Mouse (Mus musculus): Measurements from ENCODE around the gene Idh3b.

Gene Idh3b

GRCm38 (mm10) chr2:130283854-130284654, at the start of gene Idh3b:
TSS of gene Idh3b (minus strand) at chr2:130284547.
- 1% methylated on average over 51 of the region's 51 CpGs for WGBS

DNA sequence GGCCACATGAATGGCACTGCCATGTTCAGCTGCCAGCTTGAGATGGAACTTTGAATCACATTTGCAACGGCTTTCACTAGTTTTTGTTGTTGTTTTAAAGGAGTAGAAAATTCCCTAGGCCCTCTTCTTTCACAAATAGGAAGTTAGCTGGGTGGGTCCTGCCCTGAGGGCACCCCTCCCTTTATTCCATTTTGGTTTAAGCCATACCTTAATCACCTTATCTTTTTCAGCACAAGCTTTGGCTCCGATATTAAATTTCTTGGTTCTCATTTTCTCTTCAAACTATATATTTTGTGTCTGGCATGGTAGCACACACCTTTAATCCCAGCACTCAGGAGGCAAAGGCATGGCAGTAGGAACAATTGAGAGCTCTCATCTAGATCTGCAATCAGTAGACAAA, 45.2 kb upstream of the Idh3b start:
- 84% methylated on average over 2 of the region's 2 CpGs for WGBS

- 92% methylated on average over 1 of the region's 1 CpGs for WGBS
Observed at GRCm38 (mm10) chr2:130327057-130327456, 42.7 kb upstream of the Idh3b start.

DNA sequence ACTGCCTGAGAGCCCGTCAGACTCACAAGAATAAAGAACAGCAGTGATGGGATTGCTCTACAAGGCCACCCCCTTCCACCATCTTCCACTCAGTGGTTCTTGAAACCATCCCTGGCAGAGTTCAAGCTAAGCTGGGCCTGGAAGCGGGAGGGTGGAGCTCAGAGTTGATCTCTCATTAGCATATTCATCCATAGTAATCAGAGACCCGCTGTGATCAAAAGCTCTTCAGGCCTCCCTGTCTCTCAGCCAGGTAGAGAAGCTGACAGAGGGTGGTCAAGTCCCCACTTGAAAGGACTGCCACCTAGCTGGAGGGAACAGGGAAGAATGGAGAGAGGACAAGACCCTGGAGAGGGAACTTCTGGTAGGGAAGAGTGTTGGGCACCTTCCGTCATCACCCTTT, 18.7 kb upstream of the Idh3b start:
- WGBS, result 70% methylated on average over 4 of the region's 4 CpGs

- WGBS, result 79% methylated on average over 9 of the region's 9 CpGs
Observed at GRCm38 (mm10) chr2:130297580-130297979, 13.2 kb upstream of the Idh3b start.

DNA sequence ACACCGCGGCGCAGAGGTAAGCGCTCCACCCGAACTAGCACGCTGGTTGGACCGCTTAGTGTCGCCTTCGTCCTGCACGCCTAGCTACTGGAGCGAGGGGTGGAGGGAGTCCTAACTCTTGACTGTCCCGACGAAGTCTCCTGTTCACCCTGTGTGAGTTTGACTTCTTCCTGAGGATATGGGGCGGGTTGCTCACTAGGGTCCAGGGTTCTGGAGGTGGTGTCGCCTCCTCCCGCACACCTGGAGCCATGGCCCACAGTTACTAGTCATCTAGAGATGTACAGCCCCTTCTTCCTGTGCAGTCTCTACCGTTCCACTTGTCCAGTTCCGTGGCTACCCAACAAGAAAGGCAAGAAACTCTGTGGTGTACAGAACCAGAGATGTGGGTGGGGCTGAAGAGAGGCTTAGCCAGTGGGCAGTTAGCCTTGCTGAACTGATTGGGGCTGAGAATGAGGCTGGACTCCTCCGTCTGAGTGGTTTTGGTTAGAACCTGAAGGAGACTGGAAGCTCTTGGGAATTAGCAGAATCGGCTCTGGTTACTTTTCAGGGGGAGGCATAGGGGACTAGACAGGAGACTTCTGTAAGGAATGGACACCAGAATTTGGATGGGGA, 11.9 kb upstream of the Idh3b start:
- 8% methylated on average over 20 of the region's 20 CpGs for WGBS

- WGBS, result 1% methylated on average over 73 of the region's 99 CpGs
Observed at GRCm38 (mm10) chr2:130295331-130296133, 11.2 kb upstream of the Idh3b start.

DNA sequence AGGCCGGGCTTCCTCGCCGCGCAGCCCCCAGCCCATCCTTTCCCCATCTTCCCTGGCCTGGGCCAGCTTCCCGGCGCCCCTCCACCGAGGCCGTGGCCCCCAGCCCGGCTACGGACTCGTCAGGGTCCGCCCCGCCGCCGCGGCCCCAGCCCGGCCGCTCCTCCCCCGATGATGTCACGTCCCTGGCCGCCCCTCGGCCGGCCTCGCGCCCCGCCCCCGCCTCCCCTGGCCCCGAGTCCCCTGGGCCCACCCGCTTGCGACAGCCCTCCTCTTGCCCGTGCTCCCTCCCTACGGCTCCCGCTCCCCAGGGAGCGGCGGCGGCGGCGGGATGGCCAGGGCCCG, 10.6 kb upstream of the Idh3b start, which contains the start of gene Ebf4:
Gene Ebf4, plus strand, starts transcription at position 234 of the 342 bp plus-strand sequence.
- WGBS, result under 1% methylated on average over 35 of the region's 39 CpGs

DNA sequence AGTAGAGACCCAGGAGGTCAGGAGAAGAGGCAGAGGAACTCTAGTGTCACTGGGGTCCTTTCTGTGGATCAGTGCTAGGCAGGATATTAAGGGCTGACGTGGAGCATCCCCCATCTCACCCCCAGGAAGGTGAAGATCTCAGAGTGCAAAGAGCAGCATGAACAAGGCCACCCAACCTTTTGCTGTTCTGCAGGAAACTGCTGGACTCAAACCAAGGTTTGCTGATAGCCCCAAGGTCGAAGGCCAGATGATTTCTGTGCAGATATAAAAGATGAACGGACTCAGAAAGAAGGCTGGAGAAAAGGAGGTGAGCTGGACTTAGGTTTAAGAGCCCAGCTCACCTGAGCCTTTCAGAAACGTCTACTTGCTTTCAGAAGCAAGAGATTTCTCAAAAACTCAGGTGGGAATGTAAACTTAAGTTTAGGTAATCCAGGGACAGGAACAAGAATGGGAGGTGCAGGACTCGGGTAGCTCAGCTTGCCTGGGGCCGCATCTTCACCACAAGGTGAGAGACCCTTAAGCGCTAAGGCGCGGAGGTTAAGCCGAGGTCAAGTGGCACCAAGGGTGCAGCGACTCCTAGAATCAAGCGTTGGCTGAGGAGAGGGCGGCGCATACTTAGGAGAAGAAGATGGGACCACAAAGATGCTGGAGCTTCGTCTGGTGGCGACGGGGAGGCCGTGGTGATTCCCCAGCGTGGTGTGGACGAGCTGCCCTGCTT, 10.0 kb upstream of the Idh3b start:
- WGBS, result 20% methylated on average over 20 of the region's 20 CpGs

DNA sequence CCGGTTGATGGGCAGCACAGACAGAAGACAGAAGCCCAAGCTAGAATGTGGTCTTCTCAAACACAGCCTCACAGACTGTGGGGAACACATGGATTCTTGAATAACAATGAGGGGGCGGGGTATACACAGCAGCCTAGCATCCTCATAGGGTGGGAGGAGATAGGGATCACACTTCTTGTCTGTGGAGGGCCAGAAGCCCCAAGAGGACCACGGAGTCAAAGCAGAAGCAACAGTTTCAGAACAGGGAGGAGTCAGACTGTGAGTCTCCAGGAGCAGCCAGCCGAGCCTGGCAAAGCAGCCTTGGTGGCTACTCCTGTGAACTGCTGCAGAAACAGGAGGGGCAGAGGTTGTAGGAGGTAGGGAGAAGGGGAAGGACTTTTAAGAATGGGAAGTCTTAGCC, 9.1 kb upstream of the Idh3b start:
- 16% methylated on average over 4 of the region's 4 CpGs for WGBS

DNA sequence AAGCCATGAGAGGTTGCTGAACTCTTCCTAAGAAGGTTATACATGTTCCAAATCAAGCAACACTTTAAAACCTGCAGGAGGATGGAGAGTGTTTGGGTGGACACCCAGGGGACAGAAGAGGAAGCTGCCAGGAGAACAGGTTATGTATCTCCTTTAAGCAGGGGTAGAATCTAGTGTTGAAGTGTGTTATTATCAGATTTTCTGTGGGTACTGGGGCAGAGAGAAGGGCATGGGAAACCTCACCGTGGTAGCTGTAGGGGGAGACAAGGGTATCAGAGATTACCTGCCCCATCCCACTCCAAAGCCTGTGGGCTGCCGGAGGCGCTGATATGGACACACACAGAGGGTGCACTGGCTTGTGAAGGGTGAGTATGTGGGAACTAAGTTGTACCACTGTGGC, 8.7 kb upstream of the Idh3b start:
- WGBS, result 66% methylated on average over 3 of the region's 3 CpGs

- WGBS, result 9% methylated on average over 8 of the region's 8 CpGs
Observed at GRCm38 (mm10) chr2:130291434-130291833, 7.1 kb upstream of the Idh3b start.

DNA sequence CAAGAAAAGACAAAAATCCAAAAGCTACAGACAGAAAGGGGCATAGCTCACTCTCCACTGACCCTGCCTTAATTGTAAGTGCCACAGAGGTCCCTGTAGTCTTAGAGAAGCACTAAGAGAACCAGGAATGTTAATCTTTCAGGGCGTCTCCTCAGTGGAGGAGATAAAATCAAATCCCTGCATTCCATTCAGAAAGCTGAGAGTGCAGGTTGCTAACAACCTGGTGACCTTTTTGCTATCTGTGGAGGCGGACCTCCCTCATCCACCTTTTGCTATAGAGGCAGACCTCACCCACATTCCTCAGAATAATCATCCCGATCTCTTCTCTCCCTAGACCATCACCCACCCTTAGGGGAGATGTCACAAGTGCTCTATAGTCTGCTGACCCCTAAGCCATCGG, 4.7 kb upstream of the Idh3b start:
- WGBS, result 72% methylated on average over 4 of the region's 4 CpGs

DNA sequence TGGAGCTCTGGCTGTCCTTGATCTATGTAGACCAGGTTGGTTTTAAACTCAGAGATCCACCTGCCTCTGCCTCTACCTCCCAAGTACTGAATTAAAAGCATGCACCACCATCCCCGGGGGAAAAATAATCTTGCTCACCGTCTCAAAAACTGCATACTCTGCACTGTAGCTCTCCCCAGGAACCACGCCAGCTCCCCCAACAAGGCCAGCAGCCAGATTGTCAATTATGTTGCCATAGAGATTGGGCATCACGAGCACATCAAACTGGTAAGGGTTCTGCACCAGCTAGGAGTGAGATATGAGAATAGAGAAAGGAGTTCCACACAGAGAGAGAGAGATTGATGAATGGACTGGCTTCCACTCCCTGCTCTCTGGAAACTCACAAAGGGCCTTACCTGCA, 3.5 kb downstream of the Idh3b start:
- 23% methylated on average over 4 of the region's 4 CpGs for WGBS

DNA sequence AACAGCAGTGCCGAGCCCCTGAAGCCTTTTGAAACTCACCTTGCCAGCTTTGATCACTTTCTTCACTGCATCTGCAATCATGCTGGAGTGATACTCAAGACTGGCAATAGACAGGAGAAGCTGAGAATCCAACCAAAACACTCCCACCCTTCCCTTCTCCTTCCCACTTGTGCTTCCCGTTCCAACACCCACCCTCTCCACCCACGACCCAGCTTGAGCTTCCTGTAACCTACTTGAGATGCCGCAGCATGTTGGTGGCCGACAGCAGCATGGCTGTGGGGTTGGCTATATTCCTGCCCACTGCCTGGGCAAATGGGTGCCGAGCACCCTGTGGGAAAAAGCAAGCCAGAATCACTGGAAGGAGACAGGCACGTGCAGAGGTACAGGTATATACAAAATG, 4.1 kb downstream of the Idh3b start:
- WGBS, result 21% methylated on average over 7 of the region's 7 CpGs

DNA sequence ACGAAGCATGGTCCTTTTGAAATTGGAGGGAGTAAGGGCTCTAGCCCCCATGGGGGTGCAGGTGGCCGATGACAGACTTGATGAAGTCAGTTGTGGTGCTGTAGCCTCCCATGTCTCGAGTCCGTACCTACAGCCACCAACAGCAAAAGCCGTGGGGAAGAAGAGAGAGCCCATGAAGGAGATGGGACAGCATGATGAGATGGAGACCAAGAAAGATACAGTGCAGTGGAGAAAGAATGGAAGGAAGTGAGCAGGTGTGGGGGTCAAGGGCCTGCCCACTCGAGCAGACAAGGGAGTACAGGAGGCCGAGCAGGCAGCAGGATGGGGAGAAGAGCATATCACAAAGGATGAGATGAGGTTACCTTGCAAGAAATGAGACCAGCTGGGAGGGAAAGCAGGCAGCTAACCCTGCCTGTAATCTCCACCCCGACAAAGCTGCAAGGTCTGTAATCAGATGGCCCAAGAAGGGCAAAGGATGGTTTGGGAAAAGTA, 4.7 kb downstream of the Idh3b start:
- 43% methylated on average over 8 of the region's 8 CpGs for WGBS

DNA sequence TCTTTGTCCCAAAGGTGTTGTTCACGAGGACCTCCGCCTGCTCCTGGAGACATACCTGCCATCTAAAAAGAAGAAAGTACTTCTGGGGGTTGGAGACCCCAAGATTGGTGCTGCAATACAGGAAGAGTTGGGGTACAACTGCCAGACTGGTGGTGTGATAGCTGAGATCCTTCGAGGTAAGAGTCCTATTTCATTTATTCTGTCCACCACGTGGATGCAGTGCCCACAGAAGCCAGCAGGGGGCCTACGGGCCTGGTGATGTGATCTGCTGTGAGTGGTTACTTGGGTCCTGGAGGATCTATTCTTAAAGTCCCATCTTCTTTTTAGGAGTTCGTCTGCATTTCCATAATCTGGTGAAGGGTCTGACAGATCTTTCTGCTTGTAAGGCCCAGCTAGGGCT, 8.7 kb downstream of the Idh3b start:
- WGBS, result 37% methylated on average over 6 of the region's 6 CpGs

GRCm38 (mm10) chr2:130274862-130275261, 9.5 kb downstream of the Idh3b start:
- WGBS, result 1% methylated on average over 10 of the region's 10 CpGs

DNA sequence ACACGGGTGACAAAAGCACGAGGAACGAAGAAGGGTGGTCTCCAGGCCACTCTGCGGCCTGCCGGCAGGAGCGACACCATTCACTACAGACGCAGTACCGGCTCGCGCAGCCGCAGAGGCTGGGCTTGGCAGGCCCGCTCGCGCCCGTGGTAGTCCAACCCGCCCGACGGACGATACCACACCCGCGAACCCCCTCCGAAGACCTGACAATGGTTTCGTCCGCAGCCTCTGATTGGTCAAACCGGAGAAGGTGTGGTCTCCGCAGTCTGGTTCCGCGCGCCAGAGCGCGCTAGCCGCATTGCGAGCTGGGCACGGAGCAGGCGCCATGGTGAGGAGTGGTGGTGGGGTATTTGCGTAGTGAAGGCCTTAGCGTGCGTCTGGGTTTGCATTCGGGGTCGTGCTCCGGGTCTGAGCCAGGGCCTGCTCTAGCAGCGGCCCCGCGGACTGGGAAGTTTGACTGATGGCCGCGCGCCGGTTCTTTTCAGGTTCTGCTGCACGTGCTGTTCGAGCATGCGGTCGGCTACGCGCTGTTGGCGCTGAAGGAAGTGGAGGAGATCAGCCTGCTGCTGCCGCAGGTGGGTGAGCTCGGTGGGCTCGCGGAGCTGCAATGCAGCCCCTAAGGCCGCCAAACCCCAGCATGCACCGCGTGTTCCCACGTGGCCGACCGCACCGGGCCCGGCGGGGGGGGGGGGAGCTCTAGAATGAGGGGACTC, 10.0 kb downstream of the Idh3b start, which contains the start of gene Nop56:
Gene Nop56, plus strand, starts transcription at position 282 of the 713 bp plus-strand sequence.
- under 1% methylated on average over 68 of the region's 68 CpGs for WGBS

- under 1% methylated on average over 14 of the region's 14 CpGs for WGBS
Observed at GRCm38 (mm10) chr2:130273732-130274131, 10.6 kb downstream of the Idh3b start.

- WGBS, result 67% methylated on average over 7 of the region's 7 CpGs
Observed at GRCm38 (mm10) chr2:130268074-130268473, 16.3 kb downstream of the Idh3b start.
